Mouse (Mus musculus): ENCODE data around the gene Gm10488. TPM values are rescaled to one million over a fixed set of nuclear protein-coding genes. Genes with fewer than 3 reads are reported as not detected.
"Not testable (repeated sequence)": the region's sequence is repeated elsewhere in the genome, so short reads cannot be mapped to it uniquely, and the experiment has no call there.

Gm10488 gene
- polyA plus RNA-seq (2015; fragmentation: Nextera tagmentation; extraction: Ambion mirVana) = not detected in 2 replicates

DNA sequence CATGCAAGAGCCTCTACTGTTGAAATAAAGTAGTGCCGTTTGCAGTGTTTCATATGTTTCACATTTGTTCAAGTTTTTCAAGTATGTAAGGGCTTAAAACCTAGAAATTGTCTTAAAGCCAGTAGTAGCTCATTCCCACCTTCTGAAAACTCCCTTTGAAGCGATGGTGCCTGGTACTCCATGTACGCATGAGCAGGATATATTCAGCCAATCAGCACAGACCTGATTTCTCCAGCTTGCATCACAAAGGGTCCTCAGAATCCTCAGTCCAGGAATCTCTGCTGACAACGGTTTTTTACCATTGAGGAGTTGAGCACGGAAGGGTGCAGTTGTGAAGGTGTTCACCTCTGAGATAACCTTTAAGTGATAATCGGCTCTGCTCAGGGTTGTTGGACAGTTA lies at the start of gene Gm10488:
TSS of gene Gm10488 (plus strand) at position 301 of the 400 bp plus-strand sequence.
- H3K4me3 ChIP-seq; H3K36me3 ChIP-seq; ATAC-seq (ENCODE audit: borderline replicate concordance, extremely low read depth, low FRiP score, low TSS enrichment); H3K27me3 ChIP-seq; H3K9me3 ChIP-seq; H3K4me1 ChIP-seq; H3K4me2 ChIP-seq; H3K27ac ChIP-seq; H3K9ac ChIP-seq: not testable (repeated sequence)
- no CpG with 5 or more reads among the region's 6 CpGs for WGBS

Small RNA genes within 50 kb of the gene (microRNA-seq; reads per million reads assigned to microRNA genes)
- not detected for gene Gm44298

Data from lung, embryonic 15.5 days (tissue).